Mouse (Mus musculus): Measurements from ENCODE around the gene Erf.

DNA sequence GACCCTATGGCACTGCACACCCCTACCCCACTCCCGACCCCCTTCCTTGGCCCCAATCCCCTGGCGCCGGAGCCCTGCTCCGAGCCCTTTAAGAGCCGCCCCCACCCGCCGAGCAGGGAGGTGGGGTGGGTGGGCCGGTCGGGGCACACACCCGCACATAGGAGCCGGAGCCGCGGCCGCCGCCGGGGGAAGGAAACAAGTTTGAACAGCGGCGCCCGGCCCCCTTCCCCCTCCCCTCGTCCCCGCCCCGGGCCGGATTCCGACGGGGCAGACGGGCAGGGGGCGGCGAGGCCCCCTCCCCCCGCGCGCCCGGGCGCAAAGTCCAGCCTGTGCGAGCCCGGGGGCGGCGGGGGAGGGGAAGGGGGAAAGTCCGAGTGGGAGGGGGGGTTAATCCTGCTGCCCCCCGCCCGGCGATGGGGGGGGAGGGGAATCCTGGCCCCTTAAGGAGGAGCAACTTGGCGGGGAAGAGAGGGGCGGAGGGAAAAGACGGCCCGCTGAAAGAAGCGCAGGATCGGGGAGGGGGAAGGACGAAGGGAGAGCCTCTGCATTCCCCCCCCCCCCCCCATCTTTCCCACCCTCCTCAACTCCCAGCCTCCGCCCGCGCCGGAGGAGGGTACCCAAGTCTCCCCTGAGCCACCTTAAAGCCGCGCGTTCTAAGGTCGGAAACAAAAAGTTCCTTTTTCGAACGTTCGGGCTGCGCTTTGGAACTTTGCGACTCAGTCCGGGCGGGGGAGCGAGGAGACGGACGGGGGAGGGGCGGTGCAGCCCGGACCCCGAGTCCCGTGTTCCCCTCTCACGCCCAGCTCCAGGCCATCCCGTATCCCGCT lies 1.0 kb downstream of the Erf start:
- TF ChIP-seq CTCF (IDR thresholded peaks at IDR 0.05; ENCODE audit: extremely low read depth, insufficient read length, insufficient replicate concordance, low read depth, low read length) (no peak), POLR2A (IDR thresholded peaks at IDR 0.05; ENCODE audit: low read depth, low read length) (no peak)

Measured in small intestine, adult 2 months (tissue).